Mouse (Mus musculus) T-helper 17 cell (primary cell): ENCODE data around the gene Sec11a.

Experiments
- in situ Hi-C, 2 experiments: fragments of 300-600 bp; cut with MboI, MseI; formaldehyde crosslinking; loops; 1 replicate in 1 of 2; 2 replicates in 1 of 2; pipeline ENCODE4 v1.15.1; 2025; ENCODE audit warnings: high pct_unique_total_duplicates in 2 of 2

Sec11a gene

DNA sequence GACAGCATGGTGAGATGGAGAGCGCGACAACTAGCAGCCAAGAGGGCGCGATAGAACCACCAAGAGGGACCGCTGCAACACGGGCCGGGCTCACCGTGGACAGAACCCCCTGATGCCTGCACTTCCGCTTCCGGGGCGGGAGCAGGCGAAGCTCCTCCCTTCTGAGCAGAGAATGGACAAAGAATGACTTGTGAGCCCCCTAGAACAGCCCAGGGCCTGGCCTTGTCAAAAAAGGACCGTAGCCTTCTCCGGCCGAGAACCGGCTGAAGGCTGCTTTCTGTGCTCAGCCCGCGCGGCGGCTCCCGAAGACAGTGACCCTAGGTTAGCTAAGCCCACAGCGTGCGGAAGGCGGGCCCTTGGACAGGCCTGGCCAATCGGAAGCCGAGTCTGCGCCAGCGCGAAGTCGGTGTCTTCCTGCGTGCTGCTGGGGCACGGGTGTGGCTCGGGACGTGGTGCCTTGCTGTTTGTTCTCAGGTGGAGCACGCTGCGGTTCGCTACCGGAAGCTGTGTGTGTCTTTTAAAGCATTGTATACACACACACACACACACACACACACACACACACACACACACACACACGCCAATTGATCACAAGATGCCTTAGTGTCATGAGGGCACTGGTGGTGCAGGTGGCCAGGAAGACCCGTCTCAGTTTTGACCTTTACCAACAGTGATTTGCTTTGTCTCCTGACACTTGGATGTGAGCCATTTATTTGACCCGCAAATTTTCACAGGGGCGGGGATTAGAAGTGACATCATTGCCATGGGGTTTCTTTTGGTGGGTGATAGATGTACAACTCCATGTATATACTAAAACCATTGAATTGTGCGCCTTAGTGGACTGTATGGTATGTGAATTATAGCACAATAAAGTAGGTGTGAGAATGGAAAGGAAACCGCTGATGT is at the start of gene Sec11a:
Sec11a (minus strand) TSS at position 336 of the 906 bp plus-strand sequence.
- in situ Hi-C loops: no loop called here

DNA sequence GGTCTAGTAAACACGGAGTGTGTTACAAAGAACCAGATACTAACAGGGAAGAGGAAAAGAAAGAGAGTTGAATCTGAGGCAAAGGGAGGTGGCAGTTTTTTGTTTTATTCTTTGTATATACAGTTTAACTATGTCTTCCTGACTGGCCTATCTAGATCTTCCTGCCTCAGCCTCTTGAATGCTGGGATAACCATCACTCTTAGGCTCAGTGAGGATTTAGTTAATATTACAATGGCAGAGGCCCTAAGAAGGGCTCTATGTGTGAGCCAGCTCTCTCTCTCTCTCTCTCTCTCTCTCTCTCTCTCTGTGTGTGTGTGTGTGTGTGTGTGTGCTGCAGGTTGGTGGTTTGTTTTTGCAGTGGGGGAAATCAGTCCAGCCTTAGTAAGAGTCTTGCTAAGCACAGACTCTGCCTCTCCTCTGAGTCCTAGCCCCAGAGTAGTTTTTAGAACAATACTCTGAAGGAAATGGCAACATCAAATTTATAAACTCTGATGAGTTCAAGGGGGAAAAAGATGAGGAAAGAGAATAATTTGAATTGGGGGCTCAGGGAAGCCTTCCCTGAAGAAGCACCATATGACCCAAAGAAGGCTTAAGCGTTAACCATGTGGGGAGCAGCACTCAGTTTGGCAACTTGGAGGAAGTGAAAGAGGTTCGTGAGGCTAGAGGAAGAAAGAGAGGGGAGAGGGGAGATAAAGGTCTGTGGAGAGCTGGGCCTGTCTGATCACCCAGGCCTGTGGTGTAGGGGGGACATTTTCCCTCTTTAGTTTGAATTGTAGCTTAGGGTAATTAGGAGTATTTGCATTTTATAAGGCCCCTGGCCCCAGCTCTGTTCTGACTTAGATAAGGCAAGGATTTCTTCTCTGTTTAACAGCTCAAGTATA is 47.9 kb upstream of the Sec11a start:
- in situ Hi-C loops: loop anchor here in 1 of 2 experiments (10.0 kb wide), 1 partner anchor 1369 kb away; no protein-coding TSS in a partner anchor

DNA sequence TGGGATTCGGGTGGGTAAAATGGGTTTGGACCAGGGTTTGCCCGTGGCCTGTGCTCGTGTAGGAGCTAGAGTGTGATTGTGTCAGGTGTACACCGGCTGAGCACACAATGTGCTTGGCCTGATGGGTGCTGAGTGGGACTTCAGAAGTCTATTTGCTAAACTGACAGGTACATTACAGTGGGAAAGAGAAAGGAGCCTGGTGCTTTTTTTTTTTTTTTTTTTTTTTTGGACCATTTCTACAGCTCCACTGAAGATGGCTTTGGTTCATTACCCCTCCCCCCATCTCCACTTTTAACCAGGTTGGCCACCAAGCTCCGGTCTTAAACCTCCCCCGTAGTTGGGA is 47.1 kb upstream of the Sec11a start:
- in situ Hi-C loops: loop anchor here in 1 of 2 experiments (10.0 kb wide), 1 partner anchor 1370 kb away; no protein-coding TSS in a partner anchor

DNA sequence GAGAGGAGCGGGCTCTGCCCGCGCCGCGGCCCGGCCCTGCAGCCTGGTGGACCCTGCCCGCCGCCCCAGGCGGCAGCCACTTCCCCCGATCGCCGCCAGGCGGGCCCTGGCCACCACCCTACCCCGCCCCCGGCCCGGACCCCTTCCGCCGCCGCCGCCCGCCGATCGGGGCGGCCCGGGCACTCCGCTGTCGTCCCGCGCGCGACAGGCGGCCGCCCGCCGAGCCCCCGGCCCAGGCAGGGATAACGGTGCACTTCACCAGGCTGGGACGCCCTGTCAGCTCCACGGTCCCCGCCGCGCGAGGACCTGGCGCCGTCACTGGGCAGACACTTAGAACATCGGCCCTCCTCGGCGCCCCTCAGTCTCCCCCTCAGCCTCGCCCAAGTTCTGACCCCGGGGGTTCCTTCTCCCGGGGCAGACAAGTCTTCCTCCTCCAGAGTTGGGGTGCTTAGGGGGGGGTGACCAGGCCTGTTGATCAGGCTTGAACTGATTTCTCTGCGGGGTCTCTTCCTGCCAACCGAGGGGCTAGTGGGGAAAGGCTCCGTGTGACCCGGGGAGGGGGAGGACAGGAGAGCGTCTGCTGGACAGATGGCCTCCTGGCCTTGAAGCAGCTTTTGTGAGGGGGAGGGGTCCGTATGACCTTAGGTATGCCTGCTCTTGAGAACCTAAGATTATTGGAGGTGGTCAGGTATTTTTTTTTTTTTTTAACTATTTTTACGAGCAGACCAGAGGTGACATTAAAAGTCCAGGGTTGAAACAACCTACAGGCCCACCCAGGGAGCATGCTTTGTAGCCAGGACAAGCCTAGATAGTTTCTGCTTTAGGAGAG is 46.5 kb upstream of the Sec11a start:
- in situ Hi-C loops: loop anchor here in 1 of 2 experiments (10.0 kb wide), 1 partner anchor 1371 kb away; no protein-coding TSS in a partner anchor

DNA sequence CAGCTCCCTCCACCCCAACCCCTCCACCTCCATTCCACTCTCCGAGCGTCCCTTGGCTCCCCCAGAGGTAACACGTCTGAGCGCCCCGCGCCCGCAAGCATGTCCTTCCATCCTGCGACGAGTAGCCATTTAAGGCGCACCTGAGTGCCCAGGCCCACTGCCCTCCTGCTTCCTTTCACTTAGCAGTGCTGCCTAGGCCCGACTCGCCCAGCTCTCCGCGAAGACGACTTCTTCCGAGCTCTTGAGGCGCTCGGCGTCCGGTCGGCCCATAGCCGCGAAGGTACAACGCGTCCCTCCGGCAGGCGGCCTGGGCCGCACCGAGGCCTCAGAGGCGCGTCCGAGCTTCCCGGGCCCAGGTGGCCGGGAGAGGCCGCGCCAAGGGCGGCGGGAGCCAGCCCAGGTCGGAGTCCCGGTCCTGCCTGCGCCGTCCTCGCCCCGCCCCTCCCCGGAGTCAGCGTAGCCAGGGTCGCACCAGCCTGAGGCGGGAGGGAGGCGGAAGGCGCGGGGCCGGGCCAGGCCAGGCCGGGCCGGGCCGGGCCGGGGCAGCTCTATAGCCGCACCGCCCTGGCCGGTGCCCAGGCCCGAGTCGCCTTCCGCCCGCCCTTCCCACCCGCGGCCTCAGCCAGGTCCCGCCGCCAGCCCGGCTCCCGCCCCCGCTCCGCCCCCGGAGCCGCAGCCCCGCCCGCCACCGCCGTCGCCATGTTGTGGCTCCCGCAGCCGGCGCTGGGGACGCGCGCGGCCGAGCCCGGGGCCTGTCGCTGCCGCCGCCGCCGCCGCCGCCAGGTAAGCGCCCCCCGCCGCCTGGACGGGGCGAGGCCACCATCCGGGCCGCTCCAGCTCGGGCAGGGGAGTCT is 45.6 kb upstream of the Sec11a start, which contains the start of gene Zfp592:
Zfp592 (plus strand) TSS at position 702 of the 854 bp plus-strand sequence.
- in situ Hi-C loops: loop anchor here in 1 of 2 experiments (10.0 kb wide), 1 partner anchor 1372 kb away; no protein-coding TSS in a partner anchor

DNA sequence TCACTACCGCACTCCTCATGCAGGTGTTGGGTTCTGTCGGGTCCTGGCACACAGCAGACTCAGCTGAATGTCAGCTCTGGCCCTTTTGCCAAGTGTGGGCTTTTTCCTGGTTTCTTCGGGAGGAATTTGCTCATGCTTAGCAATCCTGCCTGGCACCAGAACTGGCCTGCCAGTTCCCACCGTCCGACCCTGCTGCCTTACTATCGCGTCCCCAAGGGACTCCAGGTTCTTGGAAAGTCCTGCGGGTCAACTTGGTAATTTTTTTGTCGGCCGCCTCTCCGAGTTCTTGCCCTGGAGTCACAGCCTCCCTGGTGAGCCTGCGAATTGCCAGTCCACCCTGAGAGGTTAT is 45.0 kb upstream of the Sec11a start:
- in situ Hi-C loops: loop anchor here in 1 of 2 experiments (10.0 kb wide), 1 partner anchor 1372 kb away; no protein-coding TSS in a partner anchor

DNA sequence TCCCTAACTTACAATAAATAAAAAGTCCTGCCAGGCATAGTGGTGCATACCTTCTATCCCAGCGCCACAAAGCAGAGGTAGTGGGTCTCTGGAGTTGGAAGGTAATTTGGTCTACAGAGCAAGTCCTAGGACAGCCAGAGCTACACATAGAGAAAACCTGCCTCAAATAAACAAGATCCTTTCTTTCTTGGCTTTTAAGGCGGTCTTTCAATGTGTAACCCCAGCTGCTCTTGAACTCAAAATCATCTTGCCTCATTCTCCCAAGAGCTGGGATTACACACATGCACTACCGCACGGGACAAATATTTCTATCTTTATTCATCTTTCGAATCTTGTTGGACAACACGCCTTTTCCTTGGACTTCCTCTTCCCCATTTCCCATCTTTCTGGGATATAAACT is 44.5 kb upstream of the Sec11a start:
- in situ Hi-C loops: loop anchor here in 1 of 2 experiments (10.0 kb wide), 1 partner anchor 1373 kb away; no protein-coding TSS in a partner anchor

DNA sequence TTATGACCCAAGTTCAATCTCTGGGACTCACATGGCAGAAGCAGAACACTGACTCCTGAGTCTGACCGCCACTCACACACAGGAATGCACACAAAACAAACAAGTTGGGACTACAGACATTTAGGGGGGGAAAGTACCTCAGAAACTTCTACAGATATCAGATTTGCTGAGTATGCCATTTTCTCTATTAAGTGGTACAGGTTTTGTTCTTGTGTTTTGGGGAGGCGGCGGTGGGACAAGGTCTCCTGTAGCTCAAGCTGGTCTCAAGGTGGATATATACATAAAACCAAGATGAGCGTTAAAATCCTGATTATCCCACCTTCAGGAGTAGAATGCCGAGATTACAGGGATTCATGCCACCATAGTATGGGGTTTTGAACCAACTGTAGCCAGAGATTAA is 44.0 kb upstream of the Sec11a start:
- in situ Hi-C loops: loop anchor here in 1 of 2 experiments (10.0 kb wide), 1 partner anchor 1373 kb away; no protein-coding TSS in a partner anchor

DNA sequence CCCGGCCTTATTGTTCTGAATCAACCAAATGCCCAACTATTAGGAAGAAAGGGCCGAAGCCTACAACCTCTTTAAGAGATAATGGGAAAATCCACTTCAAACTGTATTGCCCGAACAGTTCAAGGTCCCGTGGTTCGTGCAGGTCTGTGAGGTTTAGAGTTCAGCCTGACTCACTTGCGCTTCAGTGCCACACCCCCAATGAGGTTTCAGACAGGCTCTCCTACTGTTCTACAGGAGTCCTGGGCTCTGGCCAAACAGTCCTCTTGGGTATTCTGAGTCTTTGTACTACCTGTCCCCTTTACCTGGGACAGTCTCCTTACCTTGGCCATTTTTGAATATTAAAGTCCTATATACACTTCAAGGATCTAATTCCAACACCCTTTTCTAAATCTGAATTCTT is 42.7 kb upstream of the Sec11a start:
- in situ Hi-C loops: loop anchor here in 1 of 2 experiments (10.0 kb wide), 1 partner anchor 1375 kb away; no protein-coding TSS in a partner anchor

DNA sequence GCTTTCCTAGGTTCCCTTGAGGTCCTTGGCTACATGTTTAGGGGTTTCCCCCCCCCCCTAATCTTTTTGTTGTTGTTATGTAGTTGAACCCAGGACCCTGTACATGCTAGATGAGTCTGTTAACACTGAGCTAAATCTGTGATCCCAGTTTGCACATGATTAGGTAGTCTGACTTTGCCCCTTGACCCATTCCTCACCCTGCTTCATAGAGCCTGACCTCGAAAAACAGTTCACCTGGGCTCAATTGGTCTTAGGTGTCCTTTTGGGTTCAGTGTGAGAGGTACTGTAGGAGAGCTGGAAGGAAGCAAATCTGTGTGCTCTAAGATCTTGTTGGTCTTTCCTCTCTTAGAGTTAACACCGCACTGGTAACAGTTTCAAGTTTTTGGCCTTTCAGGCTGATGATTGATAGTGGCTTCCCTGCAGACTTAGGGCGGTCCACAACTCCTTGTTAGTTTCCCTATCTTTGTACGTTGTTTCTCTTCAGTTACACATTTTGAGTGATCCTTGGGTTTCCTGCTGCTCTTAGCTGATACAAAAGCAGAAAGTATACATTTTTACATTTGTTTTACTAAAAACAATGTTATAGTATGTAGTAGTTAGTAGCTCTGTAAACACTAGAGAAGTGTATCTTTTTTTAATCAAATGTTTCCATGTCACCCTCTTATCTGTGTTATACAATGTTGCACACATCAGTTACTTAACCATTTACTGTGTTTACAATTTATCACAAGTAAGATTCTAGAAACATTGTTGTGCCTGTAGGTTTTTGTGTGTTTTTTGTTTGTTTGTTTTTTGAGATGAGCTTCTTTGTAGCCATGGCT is 40.4 kb upstream of the Sec11a start:
- in situ Hi-C loops: no loop called here

DNA sequence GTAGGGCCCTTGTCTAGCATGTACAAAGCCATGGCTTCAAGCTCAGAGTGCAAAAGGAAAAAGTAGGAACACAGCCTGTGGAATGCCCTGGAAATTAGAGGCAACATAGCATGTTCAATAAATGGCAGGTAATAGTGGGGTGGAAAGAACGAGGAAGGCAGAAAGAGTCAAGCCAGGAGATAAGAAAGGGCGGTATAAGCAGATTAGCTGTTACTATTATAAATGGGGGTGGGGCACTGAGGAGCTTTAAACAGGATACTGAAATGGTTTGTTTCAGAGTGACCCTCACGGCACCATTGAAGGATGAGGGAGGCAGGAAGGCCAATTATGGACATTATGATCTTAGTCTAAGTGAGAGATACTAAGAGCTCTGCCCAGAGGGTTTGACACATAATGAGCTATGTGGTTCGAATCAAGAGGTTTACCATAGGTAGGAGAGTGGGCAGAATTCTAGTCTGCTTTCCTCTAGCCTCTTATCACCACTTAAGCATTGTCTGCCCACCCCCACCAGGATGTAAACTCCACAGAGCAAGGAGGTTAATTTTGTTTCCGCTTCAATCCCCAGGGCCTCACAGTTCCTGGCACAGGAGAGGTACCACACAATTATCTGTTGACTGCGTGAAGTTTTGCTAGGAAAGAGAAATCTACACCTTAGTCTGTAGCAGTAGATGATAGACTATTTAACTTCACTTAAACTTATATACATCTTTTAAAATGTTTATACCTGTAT is 39.0 kb upstream of the Sec11a start:
- in situ Hi-C loops: no loop called here

DNA sequence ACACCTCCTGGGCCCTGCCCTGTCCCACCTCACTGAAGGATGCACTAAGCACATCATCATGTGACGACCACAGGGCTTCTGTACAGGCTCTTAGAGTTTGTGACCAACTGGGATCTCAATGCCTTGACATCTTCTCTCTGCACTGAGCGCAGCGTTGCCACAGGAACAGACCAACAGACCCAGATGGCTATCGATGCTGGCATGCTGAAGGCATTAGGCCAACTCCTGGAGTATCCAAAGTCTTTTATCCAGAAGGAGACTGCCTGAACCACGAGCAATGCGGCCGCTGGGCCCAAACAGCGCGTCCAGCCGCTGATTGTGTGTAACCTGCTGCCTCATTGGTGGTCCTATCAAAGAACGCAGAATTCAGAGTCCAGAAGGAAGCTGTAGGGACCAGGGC is 33.0 kb upstream of the Sec11a start:
- in situ Hi-C loops: no loop called here

DNA sequence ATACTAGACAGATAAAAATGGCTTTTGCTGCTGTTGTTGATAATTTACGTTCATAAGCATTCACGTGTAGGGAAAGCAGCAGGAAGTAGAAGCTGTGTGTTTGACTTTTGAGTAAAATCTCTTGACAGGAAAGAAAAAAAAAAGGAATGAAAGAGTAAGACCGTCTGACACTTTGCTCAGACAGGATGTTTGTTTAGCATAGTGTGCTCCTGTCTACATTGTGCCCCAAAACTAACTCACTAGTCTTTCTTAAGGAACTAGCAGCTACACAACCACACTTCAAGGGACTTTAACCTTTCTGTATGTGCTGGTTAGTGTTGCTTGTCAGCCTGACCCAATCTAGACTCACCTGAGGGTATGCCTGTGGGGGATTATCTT is 26.0 kb upstream of the Sec11a start:
- in situ Hi-C loops: loop anchor here (5.0 kb wide), 1 partner anchor 36 kb away; no protein-coding TSS in a partner anchor

DNA sequence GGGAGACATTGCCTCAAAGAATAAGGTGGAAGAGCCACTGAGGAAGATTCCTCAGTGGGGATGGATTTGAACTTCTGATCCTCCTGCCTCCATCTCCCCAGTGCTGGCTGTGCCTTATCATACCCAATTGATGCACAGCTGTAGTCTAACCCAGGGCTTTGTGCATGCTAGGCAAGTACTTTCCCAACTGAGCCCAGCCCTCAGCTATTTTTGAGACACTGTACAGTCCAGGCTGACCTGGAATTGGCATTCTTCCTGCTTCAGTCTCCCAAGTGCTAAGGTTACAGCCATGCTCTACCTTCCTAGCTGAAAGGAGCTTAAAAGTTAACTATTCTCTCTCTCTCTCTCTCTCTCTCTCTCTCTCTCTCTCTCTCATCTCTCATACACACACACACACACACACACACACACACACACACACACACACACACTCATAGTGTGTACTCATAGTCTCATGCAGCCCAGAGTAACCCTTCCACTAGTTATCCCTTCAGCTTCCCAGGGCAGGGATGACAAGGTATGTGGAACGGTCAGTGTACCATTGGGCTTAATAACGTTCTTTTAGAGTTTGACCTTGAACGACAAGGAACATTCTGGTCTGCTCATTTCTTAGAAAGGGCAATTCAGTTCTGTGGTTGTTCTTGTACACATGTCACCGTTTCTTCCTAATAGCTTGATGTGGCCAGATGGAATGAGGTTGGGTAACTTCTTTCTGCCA is 25.5 kb upstream of the Sec11a start:
- in situ Hi-C loops: loop anchor here (5.0 kb wide), 1 partner anchor 36 kb away; no protein-coding TSS in a partner anchor

DNA sequence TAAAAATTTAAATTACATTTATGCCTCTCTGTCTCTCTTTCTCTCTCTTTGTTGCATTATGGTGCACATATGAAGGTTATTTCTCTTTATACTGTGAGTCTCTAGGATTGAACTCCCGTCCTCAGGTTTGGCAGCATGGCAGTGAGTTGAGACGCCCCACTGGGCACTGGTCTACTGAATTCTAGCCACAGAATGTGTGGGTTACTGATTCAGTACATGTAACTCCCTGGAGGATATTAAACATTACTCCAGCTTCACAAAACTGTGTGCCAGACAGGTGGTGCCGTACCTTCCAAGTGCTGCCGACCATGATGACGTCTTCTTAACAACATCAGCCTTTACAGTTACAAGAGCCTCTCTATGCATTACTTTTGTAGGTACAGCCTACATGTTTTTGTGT is 24.5 kb upstream of the Sec11a start:
- in situ Hi-C loops: loop anchor here (5.0 kb wide), 1 partner anchor 35 kb away; no protein-coding TSS in a partner anchor

DNA sequence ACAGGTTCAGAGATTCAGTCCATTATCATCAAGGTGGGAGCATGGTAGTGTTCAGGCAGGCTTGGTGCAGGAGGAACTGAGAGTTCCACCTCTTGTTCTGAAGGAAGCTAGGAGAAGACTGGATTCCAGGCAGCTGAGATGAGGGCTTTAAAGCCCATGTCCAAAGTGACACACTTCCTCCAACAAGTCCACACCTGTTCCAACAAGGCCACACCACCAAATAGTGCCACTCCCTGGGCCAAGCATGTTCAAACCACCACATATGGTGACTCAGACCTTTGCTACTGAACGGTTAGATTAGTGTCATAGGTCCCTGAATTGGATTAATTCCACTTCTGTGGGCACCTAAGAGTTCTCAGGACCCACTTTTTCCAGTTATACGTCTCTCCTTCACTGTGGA is 23.8 kb upstream of the Sec11a start:
- in situ Hi-C loops: loop anchor here (5.0 kb wide), 1 partner anchor 34 kb away; no protein-coding TSS in a partner anchor

DNA sequence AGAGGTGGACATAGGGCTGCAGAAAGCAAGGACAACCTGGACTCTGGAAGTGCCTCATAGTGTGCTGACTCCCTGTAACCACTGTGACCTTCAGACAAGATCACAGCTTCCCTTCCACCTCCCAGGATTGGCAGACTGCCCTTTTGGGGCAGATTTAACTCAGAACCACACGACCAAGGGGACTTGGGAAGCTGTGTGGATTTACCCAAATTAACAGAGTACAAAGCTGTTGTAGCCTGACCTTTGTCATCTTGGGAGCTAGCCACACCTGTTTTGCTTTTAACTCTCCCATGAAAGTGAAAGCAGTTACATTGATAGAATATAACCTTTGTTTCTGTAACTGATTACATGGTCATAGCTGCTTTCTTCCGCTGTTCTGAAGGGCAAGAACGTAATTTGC is 23.3 kb upstream of the Sec11a start:
- in situ Hi-C loops: loop anchor here (5.0 kb wide), 1 partner anchor 34 kb away; no protein-coding TSS in a partner anchor
